In the genomic region with DNA sequence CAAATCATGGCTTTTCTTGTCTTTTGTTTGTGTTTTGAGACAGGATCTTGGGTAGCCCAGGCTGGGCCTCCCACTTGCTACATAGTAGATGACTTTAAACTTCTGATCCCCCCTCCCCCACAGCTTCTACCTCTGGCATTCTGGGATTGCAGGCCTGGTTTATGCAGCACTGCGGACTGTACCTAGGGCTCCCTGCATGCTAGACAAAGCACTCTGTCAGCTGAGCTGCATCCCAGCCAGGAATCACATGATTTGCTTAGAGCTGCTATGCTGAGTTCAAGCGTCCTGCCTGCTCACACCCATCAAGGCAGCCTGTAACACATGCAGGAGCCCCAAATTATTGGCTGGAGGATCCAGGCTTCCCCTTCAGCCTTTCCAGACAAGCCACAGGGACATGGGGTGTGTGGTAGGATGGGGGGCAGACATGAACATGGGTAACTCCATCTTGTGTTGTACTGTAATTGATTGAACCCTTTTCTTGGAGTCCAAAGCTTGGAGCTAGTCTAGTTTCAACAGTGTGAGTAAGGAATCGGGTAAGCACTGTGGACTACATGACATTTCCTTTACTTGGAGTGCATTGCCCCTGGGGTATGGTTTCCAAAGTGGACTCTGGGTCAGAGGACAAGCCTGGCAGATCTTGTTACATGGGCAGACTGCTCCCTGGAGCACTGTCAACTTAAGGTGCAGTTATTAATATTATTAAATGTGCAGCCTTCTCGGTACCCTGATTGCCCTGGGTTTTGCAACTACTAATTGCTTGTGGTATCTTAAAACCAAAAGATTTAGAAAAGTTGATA, we compare ENCODE assay signal across 15 mouse cellular contexts. TPM values are rescaled to one million over a fixed set of nuclear protein-coding genes. Genes with fewer than 3 reads are reported as not detected.
DNase-seq lines count a peak whose midpoint lies in the region; ATAC-seq lines count a peak whose summit lies in the region.
"Had no signal": no experiment of that assay in that cellular context is flagged by ENCODE, and none has a peak within 500 bp of the region (broad histone marks: within the 10 kb centered on the region; RNA-seq: fewer than 3 reads in every experiment).

No protein-coding gene starts in this region.

- no peak overlapping the region for H3K4me2 ChIP-seq in kidney, embryonic 14.5 days (replicated peaks; ENCODE audit: low read depth, low read length)
- H3K4me2 ChIP-seq in embryonic facial prominence, embryonic 14.5 days (ENCODE audit: low read depth, low read length) = no peak overlapping the region
- H3K4me2 ChIP-seq: lung, embryonic 15.5 days had no signal

- H3K4me1 ChIP-seq in kidney, embryonic 14.5 days (ENCODE audit: control insufficient read depth, insufficient read depth, low read length) = peaks cover 45% of the 10 kb centered on the region
- peaks cover 6% of the 10 kb centered on the region; the same call in 1 of the 2 replicates for H3K4me1 ChIP-seq in embryonic facial prominence, embryonic 14.5 days (ENCODE audit: control insufficient read depth, insufficient read depth, low read length)
- H3K4me1 ChIP-seq: megakaryocyte, embryonic 14.5 days had no signal

- WGBS in kidney, embryonic 14.5 days = 23% methylated on average over 4 of the region's 4 CpGs
- WGBS in embryonic facial prominence, embryonic 14.5 days = 28% methylated on average over 4 of the region's 4 CpGs

- ATAC-seq in kidney, embryonic 14.5 days (ENCODE audit: low FRiP score, low TSS enrichment) = peak; percentile 43; the same call in 1 of the 2 replicates
- ATAC-seq in embryonic facial prominence, embryonic 14.5 days (ENCODE audit: low read depth) = 0 out of 2 replicates have a peak, but pooled peaks have one; percentile 30

- H3K9ac ChIP-seq in kidney, embryonic 14.5 days (ENCODE audit: low read depth, low read length) = 0 out of 2 replicates have a peak overlapping the region, but pooled peaks have one; percentile 23
- no peak overlapping the region for H3K9ac ChIP-seq in embryonic facial prominence, embryonic 14.5 days (ENCODE audit: low read depth, low read length)
- H3K9ac ChIP-seq: lung, embryonic 15.5 days had no signal

- H3K4me3 ChIP-seq in kidney, embryonic 14.5 days (ENCODE audit: low read length) = no peak overlapping the region
- no peak overlapping the region for H3K4me3 ChIP-seq in embryonic facial prominence, embryonic 14.5 days (ENCODE audit: low read depth, low read length)
- H3K4me3 ChIP-seq: lung, embryonic 15.5 days; megakaryocyte, embryonic 14.5 days; myocyte had no signal

- no peaks in the 10 kb centered on the region for H3K36me3 ChIP-seq in kidney, embryonic 14.5 days (ENCODE audit: control insufficient read depth, insufficient read depth, low read length)
- H3K36me3 ChIP-seq in embryonic facial prominence, embryonic 14.5 days (ENCODE audit: control insufficient read depth, insufficient read depth, low read length) = no peaks in the 10 kb centered on the region
- H3K36me3 ChIP-seq: lung, embryonic 15.5 days had no signal

- peak; percentile 30 to 46 for DNase-seq in gastrocnemius, adult 8-10 months (ENCODE audit: low spot score in 2 of 2)
- no peak for DNase-seq in gastrocnemius, postnatal 10 days
- no peak for DNase-seq in kidney, adult 18-20 months
- DNase-seq in ES-CJ7 (ENCODE audit: low read depth, low spot score) = peak; percentile 54
- no peak for DNase-seq in embryonic facial prominence, embryonic 14.5 days (ENCODE audit: low spot score)
- no peak for DNase-seq in frontal cortex, postnatal 25 days (ENCODE audit: low spot score in 2 of 2)
- no peak for DNase-seq in right cerebral cortex, postnatal 25 days
- DNase-seq: adrenal gland, adult 8-10 months; B cell, adult 2 months; layer of hippocampus, adult 9-11 months; thymus, adult 18-20 months had no signal

- H3K9me3 ChIP-seq in kidney, embryonic 14.5 days (ENCODE audit: control insufficient read depth, low read length) = no peaks in the 10 kb centered on the region
- H3K9me3 ChIP-seq in embryonic facial prominence, embryonic 14.5 days (ENCODE audit: control insufficient read depth, low read length) = no peaks in the 10 kb centered on the region
- H3K9me3 ChIP-seq: lung, embryonic 15.5 days had no signal

- H3K27me3 ChIP-seq in kidney, embryonic 14.5 days (ENCODE audit: control insufficient read depth, insufficient read depth, low read length) = no peaks in the 10 kb centered on the region
- H3K27me3 ChIP-seq in embryonic facial prominence, embryonic 14.5 days (replicated peaks; ENCODE audit: control insufficient read depth, insufficient read depth, low read length) = no peaks in the 10 kb centered on the region
- H3K27me3 ChIP-seq: lung, embryonic 15.5 days had no signal

- no peak overlapping the region; the same call in 1 of the 2 replicates for H3K27ac ChIP-seq in kidney, embryonic 14.5 days (ENCODE audit: low read depth, low read length)
- H3K27ac ChIP-seq in embryonic facial prominence, embryonic 14.5 days (replicated peaks; ENCODE audit: low read depth, low read length) = no peak overlapping the region
- H3K27ac ChIP-seq: lung, embryonic 15.5 days had no signal

RNA-seq across cellular contexts. Expression of gene Ptpn14, which starts 17.0 kb away (rescaled TPM):
- 10 to 100 TPM; 11.1 to 14.7 (median 13.3) TPM for total RNA-seq in gastrocnemius, adult 8-10 months (2022)
- 10 to 100 TPM; 13.0 to 20.5 TPM for total RNA-seq in gastrocnemius, postnatal 10 days (2021)
- polyA plus RNA-seq in kidney, embryonic 14.5 days (2014; fragmentation: Nextera tagmentation; extraction: Ambion mirVana) = 13.3 and 21.1 TPM in 2 replicates
- polyA plus RNA-seq in embryonic facial prominence, embryonic 14.5 days (2014; fragmentation: Nextera tagmentation; extraction: Ambion mirVana) = 12.3 and 12.5 TPM in 2 replicates

RNA-seq across cellular contexts. Expression of gene Cenpf, which starts 57.2 kb away (rescaled TPM):
- total RNA-seq in gastrocnemius, adult 8-10 months (2022) = under 1 TPM in 3 of 4 experiments, not detected in 1; 0.02 to 0.36 (median 0.11) TPM
- 10 to 100 TPM in 1 of 2 experiments, 1 to 10 TPM in 1; 8.3 to 12.5 TPM for total RNA-seq in gastrocnemius, postnatal 10 days (2021)
- 87.3 and 98.8 TPM in 2 replicates for polyA plus RNA-seq in kidney, embryonic 14.5 days (2014; fragmentation: Nextera tagmentation; extraction: Ambion mirVana)
- 54.4 and 62.8 TPM in 2 replicates for polyA plus RNA-seq in embryonic facial prominence, embryonic 14.5 days (2014; fragmentation: Nextera tagmentation; extraction: Ambion mirVana)

Comparison
In these comparisons a context has a peak if more than half of its experiments do, and no peak if none do; other contexts are left out.
1. DNase-seq: peak in gastrocnemius, adult 8-10 months (2 of 2) and ES-CJ7 (single experiment); none in gastrocnemius, postnatal 10 days (single experiment), kidney, adult 18-20 months (single experiment), embryonic facial prominence, embryonic 14.5 days (single experiment), frontal cortex, postnatal 25 days (0 of 2) and right cerebral cortex, postnatal 25 days (single experiment).
2. RNA of gene Cenpf, which starts 57.2 kb away (total RNA-seq): 8.3 to 12.5 TPM in gastrocnemius, postnatal 10 days; 0.02 to 0.36 TPM in gastrocnemius, adult 8-10 months; every median in the first group is over 4 times any median in the second.